Mouse (Mus musculus) myocyte (in vitro differentiated cells): ENCODE data around the gene Higd2a. TPM values are rescaled to one million over a fixed set of nuclear protein-coding genes. Genes with fewer than 3 reads are reported as not detected.

ENCODE experiments used
- H3K27me3 ChIP-seq: one replicate; pipeline ENCODE4 v1.6.1; 2011; ENCODE audit not compliant: control insufficient read depth, insufficient read depth, insufficient read length
- H3K36me3 ChIP-seq: one replicate; pipeline ENCODE4 v1.6.1; 2011; ENCODE audit not compliant: control insufficient read depth, insufficient read depth
- H3K4me2 ChIP-seq: one replicate; pipeline ENCODE4 v1.6.1; 2011; ENCODE audit warnings: low read depth, control low read depth
- H3K4me3 ChIP-seq: one replicate; pipeline ENCODE4 v1.5.1; 2011; ENCODE audit warnings: mild to moderate bottlenecking, control low read depth, moderate library complexity
- H3K79me2 ChIP-seq: one replicate; pipeline ENCODE4 v1.6.1; 2011; ENCODE audit not compliant: control insufficient read depth, insufficient read depth
- H3ac ChIP-seq: one replicate; pipeline ENCODE4 v1.6.1; 2011; ENCODE audit not compliant: control insufficient read depth, insufficient read length
- CEBPB ChIP-seq: IDR thresholded peaks from 2 replicates; pipeline ENCODE4 v1.6.1; 2011; ENCODE audit warnings: mild to moderate bottlenecking, moderate library complexity; ENCODE audit not compliant: poor library complexity, insufficient read depth, severe bottlenecking
- E2F4 ChIP-seq: IDR thresholded peaks from one replicate; pipeline ENCODE4 v1.6.1; 2011; ENCODE audit warnings: mild to moderate bottlenecking, control low read depth, moderate library complexity; ENCODE audit not compliant: insufficient read depth
- MAX ChIP-seq: IDR thresholded peaks from one replicate; pipeline ENCODE4 v1.6.1; 2011; ENCODE audit warnings: low read depth, mild to moderate bottlenecking, control low read depth
- MYOD1 ChIP-seq, 3 experiments: IDR thresholded peaks; one replicate each; pipeline ENCODE4 v1.6.1; 2011; ENCODE audit warnings: control low read depth in 2 of 3, low read depth in 2 of 3, mild to moderate bottlenecking in 2 of 3, moderate library complexity in 1 of 3; ENCODE audit not compliant: insufficient read length in 2 of 3, control insufficient read depth in 1 of 3
- MYOG ChIP-seq, 3 experiments: IDR thresholded peaks; one replicate each; pipeline ENCODE4 v1.6.1; 2011; ENCODE audit warnings: control low read depth in 2 of 3, low read depth in 2 of 3, mild to moderate bottlenecking in 2 of 3; ENCODE audit not compliant: insufficient read length in 2 of 3, control insufficient read depth in 1 of 3, insufficient read depth in 1 of 3
- POLR2A ChIP-seq: IDR thresholded peaks from one replicate; pipeline ENCODE4 v1.6.1; 2011; ENCODE audit warnings: low read depth, mild to moderate bottlenecking, control low read depth, moderate library complexity; ENCODE audit not compliant: insufficient read length
- POLR2AphosphoS2 ChIP-seq: IDR thresholded peaks from one replicate; pipeline ENCODE4 v1.6.1; 2011; ENCODE audit warnings: low read depth, control low read depth; ENCODE audit not compliant: insufficient read length
- REST ChIP-seq: IDR thresholded peaks from one replicate; pipeline ENCODE4 v1.6.1; 2011; ENCODE audit warnings: mild to moderate bottlenecking, control low read depth, moderate library complexity; ENCODE audit not compliant: insufficient read depth, insufficient read length
- SRF ChIP-seq: IDR thresholded peaks from one replicate; pipeline ENCODE4 v1.6.1; 2011; ENCODE audit warnings: low read depth; ENCODE audit not compliant: control insufficient read depth, insufficient read length
- TCF12 ChIP-seq: IDR thresholded peaks from one replicate; pipeline ENCODE4 v1.6.1; 2011; ENCODE audit warnings: mild to moderate bottlenecking, control low read depth; ENCODE audit not compliant: poor library complexity, insufficient read depth, severe bottlenecking
- TCF3 ChIP-seq: IDR thresholded peaks from one replicate; pipeline ENCODE4 v1.6.1; 2011; ENCODE audit warnings: low read depth, control low read depth; ENCODE audit not compliant: insufficient read length
- USF1 ChIP-seq: IDR thresholded peaks from one replicate; pipeline ENCODE4 v1.6.1; 2011; ENCODE audit warnings: low read depth, mild to moderate bottlenecking, control low read depth, moderate library complexity
- polyA plus RNA-seq: library from polyadenylated mRNA; unstranded; fragments of >200 nt; fragmentation: generic; extraction: Trizol; gene quantifications from one replicate; pipeline ENCODE4 v1.2.1, GENCODE M21; 2012; ENCODE audit warnings: missing spikeins

The Higd2a gene
- 234 TPM for polyA plus RNA-seq

DNA sequence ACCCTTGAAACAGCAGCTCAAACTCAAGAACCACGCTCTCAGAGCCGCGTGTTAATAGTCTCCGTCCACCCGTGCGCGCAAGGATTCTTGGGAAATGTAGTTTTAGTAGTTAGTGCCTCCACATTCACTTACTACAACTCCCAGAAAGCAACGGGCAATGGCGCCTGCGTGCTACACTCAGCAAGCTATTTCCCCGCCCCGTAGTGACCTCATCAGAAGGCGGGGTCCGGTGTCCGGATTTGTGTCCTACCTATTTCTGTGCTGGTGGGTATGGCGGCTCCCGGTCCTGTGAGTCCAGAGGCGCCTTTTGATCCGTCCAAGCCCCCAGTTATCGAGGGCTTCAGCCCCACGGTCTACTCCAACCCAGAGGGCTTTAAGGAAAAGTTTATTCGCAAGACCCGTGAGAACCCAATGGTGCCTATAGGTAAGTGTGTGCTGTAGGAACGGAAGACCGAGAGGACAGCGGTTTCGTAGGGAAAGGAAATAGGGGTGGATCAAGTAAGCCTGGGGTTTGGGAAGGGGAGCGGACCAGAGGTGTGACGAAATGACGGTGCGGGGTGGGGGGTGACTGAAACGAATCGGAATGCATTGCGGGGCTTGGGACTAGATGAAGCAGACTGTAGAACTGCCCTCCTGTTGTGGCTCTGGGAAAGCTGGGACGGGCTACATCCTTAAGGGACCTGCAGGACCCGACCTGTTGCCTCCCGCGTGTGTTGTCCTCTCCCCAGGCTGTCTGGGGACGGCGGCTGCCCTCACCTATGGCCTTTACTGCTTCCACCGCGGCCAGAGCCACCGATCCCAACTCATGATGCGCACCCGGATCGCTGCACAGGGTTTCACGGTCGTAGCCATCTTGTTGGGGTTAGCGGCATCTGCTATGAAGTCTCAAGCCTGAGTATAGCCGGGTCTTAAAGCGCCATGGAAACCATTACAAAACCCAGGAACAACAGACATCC, at the start of gene Higd2a, which contains the start of gene Nop16:
Gene Higd2a, plus strand, starts transcription at position 212 of the 956 bp plus-strand sequence.
Gene Nop16, minus strand, starts transcription at position 95 of the 956 bp plus-strand sequence.
- H3K27me3 ChIP-seq: no peaks in the 10 kb centered on the region
- H3ac ChIP-seq: peak within 1 kb of the TSS; percentile 10
- peak within 1 kb of the TSS; percentile 88 for H3K4me2 ChIP-seq
- peak within 1 kb of the TSS; percentile 96 for H3K4me3 ChIP-seq
- H3K36me3 ChIP-seq: peaks cover 18% of the 10 kb centered on the region
- H3K79me2 ChIP-seq: peaks cover 41% of the 10 kb centered on the region
- TF ChIP-seq TCF12: no peak
- TF ChIP-seq MAX: peak; percentile 12
- peak; percentile 21 for TF ChIP-seq SRF
- no peak for TF ChIP-seq REST
- no peak for TF ChIP-seq USF1
- TF ChIP-seq POLR2A: peak; percentile 62
- TF ChIP-seq POLR2AphosphoS2: peak; percentile 65

DNA sequence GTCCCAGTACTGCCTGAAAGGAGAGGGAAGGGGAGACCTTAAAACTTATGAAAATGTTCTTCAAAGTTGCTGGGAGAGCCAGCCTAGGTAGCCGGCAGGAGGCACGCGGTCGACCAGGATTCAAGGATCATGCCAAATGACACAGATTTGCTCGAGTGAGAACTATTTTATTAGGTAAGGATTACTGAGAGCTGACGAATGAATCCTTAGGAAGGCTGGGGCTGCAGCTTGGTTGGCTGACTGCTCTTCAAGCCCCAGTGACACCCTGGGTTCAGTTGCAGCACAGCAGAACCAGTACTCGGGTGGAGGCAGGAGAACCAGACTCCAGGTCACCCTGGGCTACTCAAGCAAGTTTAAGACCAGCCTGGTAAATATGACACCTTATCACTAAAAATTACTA, 42.0 kb upstream of the Higd2a start:
- Histone ChIP-seq H3K27me3 (no peaks in the 10 kb centered on the region), H3K4me3 (no peak overlapping the region), H3K36me3 (peaks cover 29% of the 10 kb centered on the region), H3ac (no peak overlapping the region), H3K4me2 (no peak overlapping the region), H3K79me2 (no peaks in the 10 kb centered on the region)
- TF ChIP-seq MYOD1 (IDR thresholded peaks at IDR 0.05; ENCODE audit: control insufficient read depth in 1 of 3, insufficient read length in 2 of 3, low read depth in 2 of 3) (no peak), USF1 (no peak), POLR2AphosphoS2 (no peak), POLR2A (no peak), TCF12 (no peak), REST (no peak)

DNA sequence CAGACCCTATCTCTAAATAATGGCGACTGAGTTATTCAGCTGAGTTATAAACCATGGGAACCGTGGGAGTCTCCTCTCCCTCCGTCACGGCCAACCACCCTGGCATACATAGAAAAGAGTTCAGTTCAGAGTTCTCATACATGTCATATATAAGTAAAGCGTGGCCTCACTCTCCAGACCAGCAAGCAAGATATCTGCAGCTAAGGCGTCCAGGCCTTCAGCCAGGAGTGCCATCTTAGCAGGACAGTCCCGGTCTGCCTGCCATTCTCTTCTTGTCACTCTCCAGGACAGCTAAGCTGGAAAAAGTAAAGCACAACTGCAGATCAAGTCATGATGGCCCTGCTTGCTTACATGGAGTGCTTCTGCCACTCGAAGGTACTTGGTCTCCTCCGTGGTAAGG, 33.8 kb upstream of the Higd2a start:
- no peak overlapping the region for H3K4me3 ChIP-seq
- H3K27me3 ChIP-seq: no peaks in the 10 kb centered on the region

DNA sequence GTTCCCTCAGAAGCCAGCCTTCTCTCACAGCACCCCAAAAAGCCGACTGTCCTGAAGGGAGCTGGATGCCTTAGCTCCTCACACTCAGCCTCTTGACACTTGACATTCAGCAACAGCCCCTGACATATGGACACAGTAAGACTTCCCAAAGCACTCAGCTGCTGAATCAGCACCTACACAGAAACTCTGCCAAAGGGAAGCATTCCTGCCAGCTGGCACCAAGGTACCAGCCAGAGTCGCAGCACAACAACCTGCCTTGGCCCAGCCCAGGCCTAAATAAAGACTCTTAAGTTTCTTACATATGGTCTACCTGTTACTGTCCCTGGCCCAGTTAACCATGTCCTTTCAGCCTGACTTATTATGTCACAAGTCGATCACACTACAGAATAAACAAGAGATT, 33.2 kb upstream of the Higd2a start:
- H3K4me3 ChIP-seq: no peak overlapping the region
- TF ChIP-seq CEBPB (no peak), POLR2A (no peak), TCF3 (no peak), MAX (no peak), E2F4 (no peak)
- H3K36me3 ChIP-seq: peaks cover 30% of the 10 kb centered on the region
- peaks cover 10% of the 10 kb centered on the region for H3K79me2 ChIP-seq
- H3ac ChIP-seq: no peak overlapping the region
- H3K4me2 ChIP-seq: no peak overlapping the region
- H3K27me3 ChIP-seq: no peaks in the 10 kb centered on the region

More for the DNA sequence above, 33.8 kb upstream of the Higd2a start:
- Histone ChIP-seq H3K36me3 (peaks cover 36% of the 10 kb centered on the region), H3K4me2 (no peak overlapping the region), H3K79me2 (peaks cover 8% of the 10 kb centered on the region), H3ac (no peak overlapping the region)
- TF ChIP-seq MAX: no peak
- TF ChIP-seq CEBPB: no peak
- no peak for TF ChIP-seq POLR2A

DNA sequence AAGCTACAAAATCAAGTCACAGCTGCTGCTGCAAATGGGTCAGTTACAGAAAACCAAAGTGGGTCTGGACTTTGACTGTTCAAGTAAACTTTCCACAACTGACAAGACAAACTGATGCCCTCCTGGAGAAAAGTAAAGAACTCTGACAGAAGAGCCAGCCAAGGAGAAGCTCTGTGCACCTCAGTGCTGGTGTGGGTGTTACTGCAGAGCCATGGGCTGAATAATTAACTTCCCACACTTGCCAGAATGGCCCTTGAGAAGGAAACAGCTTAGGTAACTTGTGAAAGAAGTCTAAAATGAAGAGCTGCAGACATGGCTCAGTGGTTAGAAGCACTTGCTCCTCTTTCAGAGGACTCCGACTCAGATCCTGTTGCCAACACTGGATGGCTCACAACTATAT, 32.4 kb upstream of the Higd2a start:
- no peaks in the 10 kb centered on the region for H3K27me3 ChIP-seq
- TF ChIP-seq MAX: no peak
- TF ChIP-seq POLR2AphosphoS2: no peak
- TF ChIP-seq POLR2A: no peak
- no peak for TF ChIP-seq USF1
- TF ChIP-seq SRF: no peak
- no peak for TF ChIP-seq E2F4
- no peak for TF ChIP-seq CEBPB
- TF ChIP-seq REST: no peak
- no peak for TF ChIP-seq TCF12
- TF ChIP-seq MYOD1 (IDR thresholded peaks at IDR 0.05; ENCODE audit: control insufficient read depth in 1 of 3, insufficient read length in 2 of 3, low read depth in 2 of 3): no peak
- TF ChIP-seq MYOG (IDR thresholded peaks at IDR 0.05; ENCODE audit: control insufficient read depth in 1 of 3, insufficient read depth in 1 of 3, insufficient read length in 2 of 3, low read depth in 2 of 3): no peak
- no peak for TF ChIP-seq TCF3
- no peak overlapping the region for H3K4me2 ChIP-seq
- H3K4me3 ChIP-seq: no peak overlapping the region
- peaks cover 15% of the 10 kb centered on the region for H3K79me2 ChIP-seq
- H3ac ChIP-seq: no peak overlapping the region
- H3K36me3 ChIP-seq: peaks cover 28% of the 10 kb centered on the region
